Mouse (Mus musculus): ENCODE measurements around the gene Aplp2.

DNA sequence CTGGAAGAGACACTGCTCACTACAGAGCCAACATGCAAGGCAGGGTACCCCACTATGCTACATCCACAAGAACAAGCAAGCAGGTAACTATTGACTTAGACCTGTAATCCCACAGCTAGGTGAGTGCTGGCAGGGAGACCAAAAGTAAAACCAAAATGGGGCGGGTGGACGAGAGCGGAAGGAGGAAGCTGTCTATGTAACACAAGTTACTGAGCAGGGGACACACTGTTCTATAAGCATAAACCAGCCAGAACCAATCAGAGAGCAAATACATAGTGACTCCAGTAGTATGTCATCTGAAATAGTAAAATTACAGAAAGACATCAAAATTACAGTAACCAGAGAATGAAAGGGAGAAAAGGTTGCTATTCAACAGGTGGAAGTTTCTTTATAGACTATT, 13.0 kb downstream of the Aplp2 start:
- TF ChIP-seq CTCF (IDR thresholded peaks at IDR 0.05; ENCODE audit: low read depth, low read length) (no peak), TAL1 (conservative IDR thresholded peaks at IDR 0.05; ENCODE audit: low read depth, low read length) (no peak), GATA1 (IDR thresholded peaks at IDR 0.05; ENCODE audit: borderline replicate concordance, low read length) (no peak), POLR2AphosphoS5 (IDR thresholded peaks at IDR 0.05; ENCODE audit: insufficient replicate concordance, low read depth, low read length) (no peak), GATA2 (IDR thresholded peaks at IDR 0.05; ENCODE audit: borderline replicate concordance, low read depth, low read length) (no peak)
